Mouse (Mus musculus) urinary bladder, postnatal 36 days (tissue): ENCODE data around the gene Cygb.

ENCODE experiments used
- DNase-seq, 2 experiments: peaks; one replicate each; pipeline ENCODE4 v3.0.0; 2022; ENCODE audit warnings: low spot score in 2 of 2, mixed read lengths in 1 of 2

The Cygb gene

GRCm38 (mm10) chr11:116657311-116658223, 3.5 kb upstream of the Cygb start:
- peak; percentile 72 to 90 for DNase-seq

- no peak for DNase-seq
Measured at GRCm38 (mm10) chr11:116656348-116657191, 2.5 kb upstream of the Cygb start.

DNA sequence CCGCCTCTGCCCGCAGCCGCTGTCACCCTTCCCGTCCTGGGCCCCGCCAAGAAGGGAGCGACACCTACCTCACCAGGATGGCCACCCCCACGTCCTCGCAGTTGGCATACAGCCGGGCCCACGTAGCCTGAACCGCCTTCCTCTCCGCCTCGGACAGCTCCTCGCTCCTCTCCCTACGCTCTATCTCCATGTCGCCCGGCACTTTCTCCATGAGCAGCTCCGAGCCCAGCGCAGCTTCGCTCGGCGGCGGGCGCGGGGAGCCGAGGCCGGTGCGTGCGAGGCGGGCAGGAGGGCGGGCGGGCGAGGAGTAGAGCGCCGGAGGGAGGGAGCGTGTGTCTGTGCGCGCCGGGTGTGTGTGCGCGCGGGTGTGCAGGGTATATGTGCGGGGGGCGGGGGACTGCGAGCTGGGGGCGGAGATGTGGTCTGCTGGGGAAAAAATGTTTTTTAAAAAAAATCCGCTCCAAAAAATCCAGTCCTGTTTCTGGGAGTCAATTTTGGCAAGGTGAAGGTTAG, 348 bp downstream of the Cygb start:
- DNase-seq = no peak

GRCm38 (mm10) chr11:116653234-116653633, 879 bp downstream of the Cygb start, which contains the start of gene Prcd:
TSS of gene Prcd (plus strand) at chr11:116653534.
- DNase-seq = no peak

GRCm38 (mm10) chr11:116652330-116653098, 1.6 kb downstream of the Cygb start:
- no peak for DNase-seq

- no peak for DNase-seq
Measured at GRCm38 (mm10) chr11:116651339-116651738, 2.8 kb downstream of the Cygb start.

DNA sequence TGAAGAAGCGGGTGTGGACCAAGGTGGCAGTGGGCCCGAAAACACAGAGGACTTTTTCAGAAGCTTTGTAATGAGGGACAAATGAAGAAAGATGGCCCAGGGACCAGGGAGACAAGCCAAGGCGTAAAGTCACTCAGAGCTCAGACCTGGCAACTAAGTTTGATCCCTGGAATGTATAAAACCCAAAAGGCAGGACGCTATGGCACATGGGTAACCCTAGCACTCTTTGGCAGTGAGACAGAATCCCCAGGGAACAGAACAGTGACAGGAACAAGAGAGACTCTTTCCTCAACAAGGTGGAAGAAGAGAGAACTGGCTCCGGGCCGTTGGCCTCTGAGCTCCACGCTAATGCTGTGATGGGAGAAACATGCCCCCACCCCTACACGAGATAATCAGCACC, 3.3 kb downstream of the Cygb start:
- no peak for DNase-seq

- no peak for DNase-seq
Measured at GRCm38 (mm10) chr11:116649711-116650337, 4.3 kb downstream of the Cygb start.

- DNase-seq = no peak
Measured at GRCm38 (mm10) chr11:116648976-116649375, 5.1 kb downstream of the Cygb start.

DNA sequence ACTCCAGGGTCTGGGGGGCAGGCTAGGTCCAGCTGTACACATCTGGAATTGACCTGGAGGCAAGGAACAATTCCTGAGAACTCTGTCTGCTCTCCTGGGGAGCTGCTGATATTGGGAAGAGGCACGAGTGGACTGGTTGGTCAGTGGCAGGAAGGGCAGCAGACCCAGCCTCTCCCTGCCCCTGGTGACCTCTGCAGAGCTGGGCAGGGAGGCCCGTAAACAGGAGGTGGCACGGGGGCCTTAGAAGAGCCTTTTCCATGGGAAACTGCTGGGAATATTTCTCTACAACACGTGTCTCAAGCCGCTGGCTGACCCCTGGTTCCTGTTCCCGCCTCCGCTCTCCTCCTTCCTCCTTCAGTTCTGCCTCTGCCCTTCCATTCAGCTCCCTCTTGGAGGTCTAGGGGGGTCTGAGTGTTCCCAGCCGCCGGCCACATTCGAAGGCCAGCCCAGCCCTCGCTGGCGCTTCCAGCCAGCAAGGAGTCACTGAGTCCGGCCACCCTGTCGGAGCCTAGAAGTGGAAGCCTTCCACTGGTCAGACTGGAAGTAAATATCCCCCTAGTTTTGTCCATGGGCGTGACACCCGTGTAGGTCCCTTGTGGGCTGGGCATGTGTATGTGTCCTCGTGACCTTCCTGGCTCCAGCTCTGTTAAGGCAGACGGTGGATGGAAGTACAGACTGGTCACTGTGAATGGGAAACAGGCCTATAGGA, 5.7 kb downstream of the Cygb start:
- DNase-seq = peak in 1 of 2 experiments; percentile 72

GRCm38 (mm10) chr11:116647340-116647991, 6.6 kb downstream of the Cygb start:
- peak in 1 of 2 experiments; percentile 60 for DNase-seq

GRCm38 (mm10) chr11:116646771-116647170, 7.3 kb downstream of the Cygb start:
- no peak for DNase-seq

GRCm38 (mm10) chr11:116646136-116646535, 8.0 kb downstream of the Cygb start:
- DNase-seq = no peak

DNA sequence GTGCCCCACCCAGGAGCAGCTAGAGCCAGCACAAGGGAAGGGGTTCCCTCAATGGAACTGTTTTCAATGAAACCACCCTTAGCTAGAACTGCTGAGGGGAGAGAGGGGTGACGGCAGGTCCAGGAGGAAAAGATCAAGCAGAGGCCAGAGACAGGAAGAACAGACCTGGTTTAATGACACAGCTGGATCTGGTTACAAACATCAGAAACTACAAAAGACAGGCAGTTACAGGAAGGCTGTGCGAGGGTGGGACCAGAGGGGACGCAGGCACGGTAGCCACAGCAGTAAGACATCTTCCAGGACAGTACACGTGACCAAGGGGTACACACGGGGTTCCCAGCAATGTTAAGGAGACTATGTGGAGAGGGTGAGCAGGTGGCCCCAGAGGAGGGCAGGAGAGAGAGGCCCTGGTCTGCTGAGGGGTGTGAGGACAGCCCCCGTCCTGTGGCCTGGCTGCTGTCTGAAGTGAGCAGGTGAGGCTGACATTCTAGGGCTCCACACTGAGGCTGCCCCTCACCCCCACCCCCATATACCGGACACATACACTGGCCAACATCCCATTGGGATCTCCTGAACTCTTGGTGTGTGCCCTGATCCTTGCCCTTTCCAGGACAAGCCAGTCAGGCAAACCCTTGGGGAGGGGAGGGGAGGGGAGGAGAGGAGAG, 8.5 kb downstream of the Cygb start:
- DNase-seq = no peak

DNA sequence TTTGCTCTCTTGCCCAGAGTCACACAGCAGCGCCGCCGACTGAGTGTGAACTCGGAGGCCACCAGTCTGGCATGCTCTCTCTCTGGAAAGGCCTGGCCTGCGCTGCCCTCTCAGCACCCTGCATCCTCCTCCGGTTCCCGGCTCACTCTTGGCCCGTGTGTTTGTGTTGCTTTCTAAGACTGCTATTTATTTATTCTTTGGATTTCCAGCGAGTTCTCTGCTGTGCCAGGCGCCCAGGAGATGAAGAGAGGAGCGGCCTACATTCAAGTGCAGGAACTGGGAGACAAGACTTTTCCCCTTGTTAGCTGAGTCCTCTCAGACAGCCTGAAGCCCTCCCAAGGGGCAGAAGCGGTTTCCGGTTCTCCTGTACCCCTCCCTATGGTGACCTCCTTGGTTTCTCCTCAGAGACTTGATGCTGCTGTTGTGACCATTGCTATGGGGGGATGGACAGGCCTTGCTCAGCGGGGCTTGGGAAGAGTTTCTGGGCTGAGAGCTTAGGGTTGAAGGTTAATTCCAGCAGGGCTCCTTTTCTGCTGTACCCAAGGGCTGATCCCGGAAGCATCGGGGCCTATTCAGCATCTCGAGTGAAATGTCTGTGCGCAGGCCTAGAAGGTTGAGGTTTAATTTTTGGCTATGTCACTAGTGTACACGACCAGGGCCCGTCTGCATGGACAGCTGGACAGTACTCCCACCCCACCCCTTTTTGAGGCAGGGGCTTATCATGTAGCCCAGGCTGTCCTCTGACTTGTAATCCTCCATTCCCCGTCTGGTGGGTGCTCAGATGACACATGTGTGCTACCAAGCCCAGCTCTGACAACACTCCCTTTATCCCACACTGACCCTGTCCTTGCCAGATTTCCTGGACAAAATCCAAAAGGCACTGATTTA, 9.6 kb downstream of the Cygb start:
- DNase-seq = no peak

DNA sequence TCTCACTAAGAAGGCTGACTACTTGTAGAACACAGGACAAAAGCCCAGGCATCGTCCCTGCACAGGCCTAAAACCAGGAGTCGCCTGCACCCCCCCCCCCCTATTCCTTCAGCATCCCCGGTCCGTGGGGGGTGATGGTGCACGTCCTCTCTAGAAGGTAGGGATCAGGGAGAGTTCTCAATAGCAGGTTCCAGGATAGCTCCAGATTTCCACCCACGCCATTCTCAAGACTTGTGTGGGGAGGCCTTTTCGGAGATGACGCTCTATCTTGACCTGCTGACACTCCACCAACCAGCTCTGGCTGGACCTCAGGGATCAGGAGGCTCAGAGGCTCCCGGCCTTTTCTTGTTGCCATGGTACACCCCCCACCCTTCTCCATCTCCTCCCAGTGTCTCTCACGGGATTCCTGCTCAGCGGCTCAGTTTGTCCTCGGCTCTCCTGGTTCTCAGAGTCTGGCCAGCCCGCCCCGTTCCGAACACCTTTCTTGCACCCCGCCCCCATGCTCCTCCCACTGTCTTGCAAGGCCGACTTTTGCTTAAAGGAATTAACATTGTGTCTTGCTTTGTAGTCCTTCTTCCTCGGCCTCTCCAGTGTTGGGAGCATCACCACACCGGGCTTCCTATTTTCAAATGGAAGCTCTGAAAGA, 10.4 kb downstream of the Cygb start:
- DNase-seq = no peak

DNA sequence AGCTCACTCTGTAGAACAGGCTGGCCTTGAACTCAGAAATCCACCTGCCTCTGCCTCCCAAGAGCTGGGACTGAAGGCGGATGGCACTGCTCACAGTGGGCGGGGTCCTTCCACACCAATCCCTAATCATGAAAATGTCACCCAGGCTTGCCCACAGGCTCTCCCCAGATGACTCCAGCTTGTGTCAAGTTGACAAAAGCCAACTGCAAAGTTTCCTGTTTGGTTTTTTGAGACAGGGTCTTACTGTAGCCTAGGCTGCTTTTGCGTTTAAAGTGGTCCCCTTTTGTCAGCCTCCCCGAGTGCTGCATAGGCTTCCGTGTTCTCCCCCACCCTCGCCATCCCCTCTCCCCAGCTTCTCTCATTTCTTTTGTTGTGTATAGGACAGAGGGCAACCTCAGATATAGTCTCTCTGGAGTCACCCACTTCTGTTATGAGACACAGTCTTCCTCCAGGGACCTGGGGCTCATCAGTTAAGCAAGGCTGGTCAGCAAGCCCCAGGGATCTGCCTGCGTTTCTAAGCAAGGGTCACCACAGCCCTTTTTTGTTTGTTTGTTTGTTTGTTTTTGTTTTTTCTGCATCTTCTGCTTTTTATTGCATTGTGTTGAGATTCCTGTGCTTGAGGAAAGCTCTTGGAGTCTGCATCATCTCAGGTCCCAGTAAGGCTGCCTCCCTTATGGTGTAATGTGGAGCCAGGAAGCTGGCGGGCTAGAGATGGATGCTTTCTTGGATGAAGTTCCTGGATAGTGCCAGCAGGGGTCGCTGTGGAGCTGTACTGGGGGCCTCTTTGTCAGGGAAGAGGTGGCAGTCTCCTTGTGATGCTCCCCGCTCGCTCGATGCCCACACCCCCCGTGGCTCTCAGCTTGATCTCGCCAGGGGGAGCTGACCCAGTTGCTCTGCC, 11.2 kb downstream of the Cygb start:
- peak; percentile 84 to 91 for DNase-seq
